Mouse (Mus musculus): ENCODE measurements around the gene Aff3.
A peak's percentile ranks its signal among the peaks of the same experiment; 100 is the strongest.

The Aff3 gene

GRCm38 (mm10) chr1:38658376-38658775, 6.4 kb downstream of the Aff3 start:
- no peak for DNase-seq (ENCODE audit: extremely low read depth, low read depth)

GRCm38 (mm10) chr1:38657606-38658005, 7.1 kb downstream of the Aff3 start:
- DNase-seq (ENCODE audit: extremely low read depth, low read depth) = no peak

DNA sequence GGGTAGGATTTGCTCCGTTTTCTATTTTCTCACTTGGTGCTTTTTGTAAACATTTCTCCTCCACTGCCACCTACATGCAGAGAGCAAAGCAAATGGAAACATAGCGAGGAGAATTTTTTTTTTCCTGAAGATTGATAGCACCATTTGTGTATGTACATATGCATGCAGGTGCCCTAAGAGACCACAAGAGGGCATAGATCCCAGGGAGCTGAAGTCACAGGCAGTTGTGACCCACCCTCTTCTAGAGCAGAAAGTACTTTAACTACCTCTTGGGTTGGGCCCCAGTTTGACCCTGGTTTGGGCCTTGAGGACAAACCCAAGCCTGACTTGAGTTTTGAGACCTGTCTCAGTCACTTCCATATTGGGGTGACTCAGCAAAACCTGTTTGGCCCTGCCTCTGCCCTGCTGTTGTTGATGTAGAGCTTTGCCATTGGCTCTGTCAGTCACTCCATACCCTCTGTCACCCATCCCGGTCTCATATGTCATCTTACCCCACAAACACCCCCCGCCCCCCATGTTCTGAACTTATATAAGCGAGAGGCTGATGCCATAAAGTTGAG, 9.7 kb downstream of the Aff3 start:
- DNase-seq (ENCODE audit: extremely low read depth, low read depth) = no peak

DNA sequence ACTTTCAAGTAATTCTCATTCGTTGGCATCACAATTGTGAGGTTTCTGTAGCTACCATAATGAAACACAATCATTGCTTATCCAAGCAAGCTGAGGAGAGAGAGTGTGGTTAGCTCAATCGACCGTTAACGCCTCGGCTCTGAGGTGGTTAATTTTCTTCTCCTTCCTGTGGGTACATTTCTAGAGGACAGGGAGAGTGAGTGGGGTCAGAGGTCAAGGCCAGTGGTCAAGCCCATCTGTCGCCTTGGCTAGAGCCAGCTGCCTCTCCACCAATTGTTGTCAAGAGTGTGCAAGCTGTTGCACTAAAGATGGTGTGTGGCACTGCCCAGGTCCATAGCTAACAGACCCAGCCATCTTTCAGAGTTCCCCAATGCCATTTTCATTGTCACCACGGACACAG, 14.7 kb downstream of the Aff3 start:
- no peak for DNase-seq (ENCODE audit: extremely low read depth, low read depth)

- no peak for DNase-seq (ENCODE audit: extremely low read depth, low read depth)
Measured at GRCm38 (mm10) chr1:38649174-38649573, 15.6 kb downstream of the Aff3 start.

- DNase-seq (ENCODE audit: extremely low read depth, low read depth) = no peak
Measured at GRCm38 (mm10) chr1:38642288-38642687, 22.5 kb downstream of the Aff3 start.

GRCm38 (mm10) chr1:38639669-38640068, 25.1 kb downstream of the Aff3 start:
- no peak for DNase-seq (ENCODE audit: extremely low read depth, low read depth)

DNA sequence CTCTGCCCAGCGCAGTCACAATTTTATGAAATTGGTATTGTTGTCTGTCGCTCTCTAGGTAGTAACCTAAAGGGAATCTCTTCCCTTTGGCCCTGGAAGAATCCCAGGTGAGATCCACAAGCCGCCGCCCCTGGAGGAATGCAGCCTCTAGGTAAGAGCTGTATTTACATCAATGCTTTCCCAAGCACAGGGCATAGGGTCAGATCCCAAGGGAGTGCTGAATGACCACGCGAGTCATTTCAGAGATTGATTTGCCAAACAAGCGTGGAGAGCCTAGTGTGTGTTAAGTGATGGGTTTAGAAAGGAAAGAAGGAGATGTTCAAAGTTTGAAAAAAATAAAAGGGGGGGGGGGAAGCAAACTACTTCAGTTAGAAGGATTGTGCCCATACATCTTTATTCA, 29.2 kb downstream of the Aff3 start:
- DNase-seq (ENCODE audit: extremely low read depth, low read depth) = no peak

DNA sequence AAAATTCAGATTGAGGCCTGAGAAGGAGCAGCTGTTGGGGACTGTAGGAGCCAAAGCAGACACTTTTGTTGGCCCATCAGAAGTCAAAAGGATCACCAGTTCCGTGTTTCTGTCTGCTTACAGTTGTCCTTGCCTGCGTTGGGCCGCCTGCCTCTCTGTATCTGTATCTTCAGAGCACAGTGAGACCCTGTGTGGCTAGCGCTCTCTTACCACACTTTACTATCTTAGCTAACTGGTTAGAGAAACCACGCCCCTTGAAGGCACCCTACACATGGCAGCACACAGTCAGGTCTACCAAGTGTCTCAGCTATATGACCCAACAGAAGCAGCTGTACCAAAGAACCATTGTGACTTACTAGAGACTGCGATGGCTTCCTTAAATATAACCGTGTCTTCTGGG, 30.7 kb downstream of the Aff3 start:
- DNase-seq (ENCODE audit: extremely low read depth, low read depth) = peak; percentile 62

DNA sequence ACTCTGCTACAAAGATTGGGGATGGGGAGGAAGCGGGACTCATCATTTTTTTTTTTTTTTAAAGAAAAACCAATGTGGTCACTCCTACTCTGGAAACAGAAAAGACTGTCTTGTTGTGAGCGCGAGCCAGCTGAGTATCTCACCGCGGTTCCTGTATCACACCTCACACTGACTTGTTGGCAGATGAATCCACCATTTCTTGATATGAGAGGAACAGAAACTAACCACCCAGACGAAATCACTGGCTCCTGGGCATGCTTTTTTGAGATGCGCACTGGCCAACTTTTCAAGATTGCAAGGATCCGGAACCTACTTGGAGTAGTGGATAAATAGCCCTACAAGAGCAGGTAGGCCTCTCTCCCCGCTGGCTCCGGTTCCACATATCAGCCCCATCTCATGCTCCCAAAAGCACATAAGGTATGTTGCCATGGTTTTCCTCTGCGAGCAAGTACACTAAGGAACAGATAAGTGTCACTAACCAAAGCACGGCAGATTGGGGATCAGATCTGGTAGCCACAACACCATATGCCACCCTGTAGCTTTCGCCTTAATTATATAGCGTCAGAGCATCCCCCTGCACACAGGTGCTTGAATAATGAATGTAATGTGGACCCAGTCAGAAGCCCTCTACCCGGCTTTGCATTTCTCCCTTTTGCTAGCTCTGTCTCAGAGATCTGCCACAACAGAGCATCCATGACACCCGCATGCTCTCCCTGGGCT, 32.1 kb downstream of the Aff3 start:
- no peak for DNase-seq (ENCODE audit: extremely low read depth, low read depth)

GRCm38 (mm10) chr1:38631501-38632279, 33.1 kb downstream of the Aff3 start:
- no peak for DNase-seq (ENCODE audit: extremely low read depth, low read depth)

- no peak for DNase-seq (ENCODE audit: extremely low read depth, low read depth)
Measured at GRCm38 (mm10) chr1:38628901-38629585, 35.7 kb downstream of the Aff3 start.

- no peak for DNase-seq (ENCODE audit: extremely low read depth, low read depth)
Measured at GRCm38 (mm10) chr1:38628426-38628825, 36.3 kb downstream of the Aff3 start.

GRCm38 (mm10) chr1:38627683-38628361, 36.9 kb downstream of the Aff3 start:
- no peak for DNase-seq (ENCODE audit: extremely low read depth, low read depth)

DNA sequence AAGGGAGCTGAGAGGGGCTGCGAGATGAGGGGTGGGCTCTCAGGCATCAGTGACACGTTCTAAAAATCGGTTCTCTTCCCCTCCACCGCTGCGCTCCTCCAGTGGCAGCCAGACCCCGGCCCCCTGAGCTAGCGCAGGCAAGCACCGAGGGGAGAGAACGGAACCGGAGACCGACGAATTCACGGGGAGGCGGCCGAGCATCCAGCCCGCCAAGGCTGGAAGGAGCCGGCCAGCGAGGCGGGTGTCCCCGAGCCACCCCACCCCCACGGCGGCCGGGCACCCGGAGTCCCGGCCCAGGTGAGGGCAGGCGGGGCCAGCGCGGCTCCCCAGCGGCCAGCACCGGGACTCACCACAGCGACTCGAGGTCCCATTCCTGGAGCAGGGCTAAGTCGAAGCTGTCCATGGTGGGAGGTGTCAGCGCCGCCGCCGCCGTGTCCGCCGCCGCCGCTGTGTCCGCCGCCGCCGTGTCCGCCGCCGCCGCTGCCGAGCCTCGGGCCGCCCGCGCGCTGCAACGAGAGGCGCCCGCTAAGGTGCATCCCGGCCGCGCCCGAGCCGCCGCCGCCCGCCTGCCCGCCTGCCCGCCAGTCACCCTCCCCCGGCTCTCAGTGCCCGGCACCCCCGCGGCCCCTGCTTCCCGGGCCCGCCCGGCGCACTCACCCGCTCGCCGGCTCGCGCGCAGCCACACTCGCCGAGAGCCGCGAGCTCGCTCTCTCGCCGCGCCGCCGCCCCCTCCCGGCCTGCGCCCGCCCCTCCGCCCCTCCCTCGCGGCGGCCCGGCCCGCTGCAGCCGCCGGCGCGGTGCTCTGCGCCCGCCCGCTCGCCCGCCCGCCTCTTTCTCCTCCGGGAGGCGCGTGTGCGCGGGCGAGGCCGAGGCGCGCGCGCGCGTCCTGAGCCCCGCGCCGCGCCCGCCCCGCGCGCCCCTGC, 37.8 kb downstream of the Aff3 start:
- no peak for DNase-seq (ENCODE audit: extremely low read depth, low read depth)

DNA sequence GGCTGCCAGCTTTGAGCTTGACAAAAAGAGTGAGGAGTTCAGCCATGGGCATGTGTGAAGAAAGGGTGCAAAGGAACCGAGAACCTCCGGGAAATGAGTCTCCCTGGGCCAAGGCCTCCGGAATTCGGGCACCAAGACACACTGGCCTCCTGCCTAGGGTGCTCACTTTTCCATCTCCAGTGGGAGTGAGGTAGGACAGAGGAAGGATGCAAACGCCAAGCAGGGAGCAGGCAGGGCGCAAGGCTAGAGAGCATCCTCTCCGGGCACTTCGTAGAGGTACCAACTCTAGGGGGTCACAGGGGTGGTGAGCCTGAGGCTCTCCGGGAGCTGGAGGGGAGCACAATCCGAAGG, 38.4 kb downstream of the Aff3 start:
- no peak for DNase-seq (ENCODE audit: extremely low read depth, low read depth)

DNA sequence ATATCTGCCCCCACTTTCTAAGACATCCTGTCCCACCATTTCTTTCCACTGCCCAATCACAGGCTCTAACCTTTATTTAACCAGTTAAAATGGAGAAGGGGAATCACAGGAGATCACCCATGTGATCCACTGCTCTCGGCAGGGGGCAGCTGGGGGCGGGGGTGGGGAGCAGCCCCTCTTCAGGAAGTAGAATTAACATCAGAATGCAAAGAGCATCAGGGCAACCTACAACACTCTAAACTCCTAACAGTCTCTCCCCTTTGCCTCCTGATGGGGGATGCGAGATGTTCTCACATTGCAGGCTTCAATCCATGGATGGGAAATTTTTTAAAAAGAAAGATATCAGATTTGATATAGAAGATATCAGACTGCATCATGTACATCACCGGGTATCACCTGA, 42.9 kb downstream of the Aff3 start:
- no peak for DNase-seq (ENCODE audit: extremely low read depth, low read depth)

GRCm38 (mm10) chr1:38620401-38620800, 44.4 kb downstream of the Aff3 start:
- DNase-seq (ENCODE audit: extremely low read depth, low read depth) = no peak

- DNase-seq (ENCODE audit: extremely low read depth, low read depth) = no peak
Measured at GRCm38 (mm10) chr1:38606741-38607140, 58.0 kb downstream of the Aff3 start.

GRCm38 (mm10) chr1:38605426-38605825, 59.3 kb downstream of the Aff3 start:
- DNase-seq (ENCODE audit: extremely low read depth, low read depth) = no peak
